In genomic region chr3:105763132-105763851, GRCm38 (mm10) we compare ENCODE assay signal across 11 mouse cellular contexts. TPM values are rescaled to one million over a fixed set of nuclear protein-coding genes. Genes with fewer than 3 reads are reported as not detected.
DNase-seq lines count a peak whose midpoint lies in the region; ATAC-seq and TF ChIP-seq lines count a peak whose summit lies in the region.
"Had no signal": no experiment of that assay in that cellular context is flagged by ENCODE, and none has a peak within 500 bp of the region (broad histone marks: within the 10 kb centered on the region; RNA-seq: fewer than 3 reads in every experiment).

No protein-coding gene starts in this region.

- H3K79me2 ChIP-seq in macrophage (ENCODE audit: inconsistent target): peaks cover 100% of the 10 kb centered on the region

- no peak overlapping the region for H3K4me3 ChIP-seq in layer of hippocampus, adult 2 months
- no peak overlapping the region for H3K4me3 ChIP-seq in macrophage (ENCODE audit: inconsistent target)
- H3K4me3 ChIP-seq: stomach, embryonic 15.5 days had no signal

- 3% methylated on average over 4 of the region's 4 CpGs for WGBS in macrophage (ENCODE audit: missing documents)

- DNase-seq in layer of hippocampus, adult 2 months (ENCODE audit: low spot score in 2 of 2): no peak
- DNase-seq in layer of hippocampus, postnatal 36 days: no peak
- peak; percentile 26 for DNase-seq in c-Kit-positive CD71-negative TER-119-negative erythroid progenitor cells, embryonic 14.5 days (ENCODE audit: low read depth)
- peak; percentile 59 for DNase-seq in thymus, postnatal 14 days
- no peak for DNase-seq in frontal cortex, postnatal 10 days (ENCODE audit: low spot score in 2 of 2)
- no peak for DNase-seq in cerebellum, adult 9-11 months
- DNase-seq: cerebellum, postnatal 36 days; kidney, adult 18-20 months had no signal

- H3K27ac ChIP-seq in layer of hippocampus, adult 2 months: peak overlapping the region; percentile 63
- peak overlapping the region; percentile 46 for H3K27ac ChIP-seq in macrophage
- H3K27ac ChIP-seq: stomach, embryonic 15.5 days had no signal

- no peaks in the 10 kb centered on the region for H3K36me3 ChIP-seq in macrophage (ENCODE audit: inconsistent target)
- H3K36me3 ChIP-seq: stomach, embryonic 15.5 days had no signal

- no peak for ATAC-seq in cerebellum, adult (ENCODE audit: insufficient number of reproducible peaks, low FRiP score, low TSS enrichment)

- no peak for TF ChIP-seq CTCF in layer of hippocampus, adult 2 months (conservative IDR thresholded peaks at IDR 0.05)

RNA-seq across cellular contexts. Expression of gene Rap1a, which starts 37.8 kb away (rescaled TPM):
- total RNA-seq in layer of hippocampus, adult 2 months (2021): 100 to 1,000 TPM in 1 of 2 experiments, 10 to 100 TPM in 1; 94.6 to 101 TPM
- total RNA-seq in layer of hippocampus, postnatal 36 days (2021): 100 to 1,000 TPM; 101 to 103 TPM
- 10 to 100 TPM; 25.1 to 66.0 (median 44.9) TPM for total RNA-seq in macrophage (2018; cell fraction: chromatin; rRNA removed)
- total RNA-seq in macrophage (2018; cell fraction: cytosol; rRNA removed): 100 to 1,000 TPM in 8 of 26 experiments, 10 to 100 TPM in 18; 57.9 to 116 (median 95.8) TPM
- 100 to 1,000 TPM in 1 of 26 experiments, 10 to 100 TPM in 25; 41.2 to 103 (median 61.2) TPM for total RNA-seq in macrophage (2018; cell fraction: nucleus; rRNA removed)
- 119 to 125 TPM (median 119 TPM) in 3 replicates for polyA plus RNA-seq in macrophage (2018)

RNA-seq across cellular contexts. Expression of gene Inka2, which starts 58.9 kb away (rescaled TPM):
- total RNA-seq in layer of hippocampus, adult 2 months (2021): 10 to 100 TPM; 74.1 to 74.9 TPM
- total RNA-seq in layer of hippocampus, postnatal 36 days (2021): 10 to 100 TPM; 70.4 to 75.5 TPM
- 10 to 100 TPM in 1 of 26 experiments, 1 to 10 TPM in 18, under 1 TPM in 7; 0.31 to 10.1 (median 3.6) TPM for total RNA-seq in macrophage (2018; cell fraction: chromatin; rRNA removed)
- total RNA-seq in macrophage (2018; cell fraction: cytosol; rRNA removed): 1 to 10 TPM in 18 of 26 experiments, under 1 TPM in 8; 0.33 to 3.1 (median 1.6) TPM
- 10 to 100 TPM in 1 of 26 experiments, 1 to 10 TPM in 19, under 1 TPM in 5, not detected in 1; 0.12 to 10.1 (median 3.1) TPM for total RNA-seq in macrophage (2018; cell fraction: nucleus; rRNA removed)
- 2.0 to 2.6 TPM (median 2.3 TPM) in 3 replicates for polyA plus RNA-seq in macrophage (2018)

Comparison
In these comparisons a context has a peak if more than half of its experiments do, and no peak if none do; other contexts are left out.
1. DNase-seq: peak in c-Kit-positive CD71-negative TER-119-negative erythroid progenitor cells, embryonic 14.5 days (single experiment) and thymus, postnatal 14 days (single experiment); none in layer of hippocampus, adult 2 months (0 of 2), layer of hippocampus, postnatal 36 days (0 of 2), frontal cortex, postnatal 10 days (0 of 2) and cerebellum, adult 9-11 months (single experiment).